Mouse (Mus musculus) G1E (cell line): ENCODE results near the gene Ephb1. TPM values are rescaled to one million over a fixed set of nuclear protein-coding genes. Genes with fewer than 3 reads are reported as not detected.

Experiments
- ATAC-seq: 2 replicates; pipeline ENCODE4 v1.8.0; 2016; ENCODE audit warnings: mild to moderate bottlenecking; ENCODE audit not compliant: insufficient number of reproducible peaks, poor library complexity, low FRiP score, severe bottlenecking; ENCODE audit errors: extremely low read depth
- DNase-seq: peaks from one replicate; pipeline ENCODE4 v3.0.0; 2012; ENCODE audit warnings: low spot score
- H3K27me3 ChIP-seq: 2 replicates; pipeline ENCODE4 v1.6.1; 2012; ENCODE audit warnings: mild to moderate bottlenecking, low read length, inconsistent platforms; ENCODE audit not compliant: insufficient read depth
- H3K36me3 ChIP-seq: replicated peaks from 2 replicates; pipeline ENCODE3; 2012; ENCODE audit warnings: mild to moderate bottlenecking, inconsistent platforms
- H3K4me1 ChIP-seq: 2 replicates; pipeline ENCODE4 v1.6.1; 2012; ENCODE audit warnings: low read depth, low read length, inconsistent platforms, mixed read lengths; ENCODE audit not compliant: insufficient read depth
- H3K4me3 ChIP-seq: 2 replicates; pipeline ENCODE4 v1.5.1; 2012; ENCODE audit warnings: low read depth, mild to moderate bottlenecking, inconsistent platforms, low read length, moderate library complexity, mixed read lengths
- H3K9me3 ChIP-seq: replicated peaks from 2 replicates; pipeline ENCODE4 v1.6.1; 2012; ENCODE audit warnings: inconsistent platforms
- CTCF ChIP-seq: IDR thresholded peaks from 2 replicates; pipeline ENCODE4 v1.5.1; 2012; ENCODE audit warnings: low read depth, low read length, inconsistent platforms, mixed read lengths
- GATA1 ChIP-seq: IDR thresholded peaks from 2 replicates; pipeline ENCODE4 v1.6.1; 2012; ENCODE audit warnings: borderline replicate concordance, low read length, inconsistent platforms, mixed read lengths
- GATA2 ChIP-seq: IDR thresholded peaks from 2 replicates; pipeline ENCODE4 v1.6.1; 2012; ENCODE audit warnings: low read depth, low read length, inconsistent platforms, borderline replicate concordance
- POLR2AphosphoS5 ChIP-seq: IDR thresholded peaks from 2 replicates; pipeline ENCODE4 v1.6.1; 2012; ENCODE audit warnings: low read depth, low read length, inconsistent platforms; ENCODE audit not compliant: insufficient replicate concordance
- TAL1 ChIP-seq: conservative IDR thresholded peaks from 2 replicates; pipeline ENCODE4 v1.6.1; 2012; ENCODE audit warnings: low read depth, low read length, inconsistent platforms, mixed read lengths
- polyA plus RNA-seq: library from polyadenylated mRNA; stranded (reverse); fragments of >175 nt; gene quantifications from 2 replicates; pipeline ENCODE4 v1.2.3, GENCODE M21; 2012
- total RNA-seq, 2 experiments: library from RNA; stranded (forward) in 1 of 2; stranded (reverse) in 1 of 2; fragments of 200-1000 nt in 1 of 2; fragments of >200 nt in 1 of 2; fragmentation: Nextera tagmentation in 1 of 2; gene quantifications; 2 replicates each; pipeline ENCODE4 v1.2.3; 2014 to 2017

The Ephb1 gene
- total and polyA plus RNA-seq, 3 experiments: 0.05 TPM; not detected in 2

- Histone ChIP-seq H3K36me3 (no peaks in the 10 kb centered on the region), H3K27me3 (no peaks in the 10 kb centered on the region), H3K9me3 (peaks cover 51% of the 10 kb centered on the region), H3K4me1 (no peaks in the 10 kb centered on the region), H3K4me3 (no peak overlapping the region)
- no peak for ATAC-seq
- no peak for TF ChIP-seq CTCF
- TF ChIP-seq TAL1: no peak
- TF ChIP-seq GATA1: no peak
- TF ChIP-seq POLR2AphosphoS5: no peak
- DNase-seq: no peak
Observed at GRCm38 (mm10) chr9:102275931-102276330, 78.6 kb downstream of the Ephb1 start.

DNA sequence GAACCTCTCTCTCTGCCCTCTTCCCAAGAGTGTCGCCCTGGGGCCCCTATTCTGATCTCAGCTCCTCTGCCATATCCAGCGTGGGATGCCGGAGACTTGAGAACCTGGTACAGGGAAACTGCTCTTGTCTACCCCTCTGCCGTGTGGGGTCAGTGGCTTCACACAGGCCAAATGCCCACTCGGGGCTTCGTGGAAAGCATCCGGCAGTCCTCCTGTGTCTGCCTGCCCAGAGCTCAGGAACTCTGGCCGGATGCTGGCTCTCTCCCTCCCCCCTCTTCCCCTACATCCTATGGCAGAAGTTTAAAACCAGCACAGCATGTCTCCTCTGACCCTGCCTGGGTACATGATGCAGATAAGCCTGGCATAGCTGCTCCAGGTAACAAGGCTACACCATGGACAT, 80.5 kb downstream of the Ephb1 start:
- Histone ChIP-seq H3K27me3 (no peaks in the 10 kb centered on the region), H3K36me3 (no peaks in the 10 kb centered on the region), H3K4me3 (no peak overlapping the region), H3K9me3 (peaks cover 59% of the 10 kb centered on the region), H3K4me1 (no peaks in the 10 kb centered on the region)
- no peak for DNase-seq
- ATAC-seq: no peak
- TF ChIP-seq GATA1: no peak
- no peak for TF ChIP-seq POLR2AphosphoS5
- TF ChIP-seq GATA2: no peak
- TF ChIP-seq TAL1: no peak

GRCm38 (mm10) chr9:102273469-102273808, 81.1 kb downstream of the Ephb1 start:
- ATAC-seq (no peak), DNase-seq (no peak)
- Histone ChIP-seq H3K27me3 (no peaks in the 10 kb centered on the region), H3K36me3 (no peaks in the 10 kb centered on the region), H3K4me1 (no peaks in the 10 kb centered on the region), H3K4me3 (no peak overlapping the region), H3K9me3 (peaks cover 61% of the 10 kb centered on the region)
- TF ChIP-seq CTCF: no peak
- no peak for TF ChIP-seq POLR2AphosphoS5
- no peak for TF ChIP-seq TAL1
- TF ChIP-seq GATA1: no peak
- TF ChIP-seq GATA2: no peak

GRCm38 (mm10) chr9:102272731-102273468, 81.6 kb downstream of the Ephb1 start:
- no peak overlapping the region for H3K4me3 ChIP-seq
- peaks cover 66% of the 10 kb centered on the region for H3K9me3 ChIP-seq
- no peaks in the 10 kb centered on the region for H3K36me3 ChIP-seq
- no peak for TF ChIP-seq GATA2
- TF ChIP-seq GATA1: no peak
- no peak for TF ChIP-seq POLR2AphosphoS5
- no peak for TF ChIP-seq TAL1
- no peak for TF ChIP-seq CTCF
- DNase-seq (no peak), ATAC-seq (no peak)
- no peaks in the 10 kb centered on the region for H3K4me1 ChIP-seq
- H3K27me3 ChIP-seq: no peaks in the 10 kb centered on the region

DNA sequence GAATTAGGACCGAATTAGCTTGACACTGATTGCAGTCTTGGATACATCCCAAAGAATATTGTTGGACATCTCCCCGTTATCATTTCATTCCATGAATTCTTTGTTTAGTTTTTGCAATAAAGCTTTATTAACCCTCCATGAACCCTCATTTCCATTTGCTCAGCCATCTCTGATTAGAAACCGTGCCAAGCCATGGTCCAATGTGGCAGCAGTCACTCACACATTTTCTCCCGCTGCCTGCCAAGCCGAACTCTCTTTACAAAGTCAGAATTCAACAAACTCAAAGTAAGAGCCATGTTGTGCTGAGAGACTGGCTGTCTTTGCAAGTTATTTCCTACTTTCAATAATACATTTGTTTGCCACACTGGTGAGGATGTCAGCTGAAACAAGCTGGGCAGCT, 84.0 kb downstream of the Ephb1 start:
- no peaks in the 10 kb centered on the region for H3K36me3 ChIP-seq
- no peaks in the 10 kb centered on the region for H3K27me3 ChIP-seq
- no peak overlapping the region for H3K4me3 ChIP-seq
- TF ChIP-seq GATA1 (no peak), TAL1 (no peak), CTCF (no peak), GATA2 (no peak), POLR2AphosphoS5 (no peak)
- DNase-seq: no peak
- H3K4me1 ChIP-seq: no peaks in the 10 kb centered on the region
- ATAC-seq: no peak
- H3K9me3 ChIP-seq: peaks cover 68% of the 10 kb centered on the region

GRCm38 (mm10) chr9:102267311-102268027, 87.0 kb downstream of the Ephb1 start:
- H3K4me3 ChIP-seq: no peak overlapping the region
- peaks cover 57% of the 10 kb centered on the region for H3K9me3 ChIP-seq
- ATAC-seq (no peak), DNase-seq (no peak)
- no peaks in the 10 kb centered on the region for H3K27me3 ChIP-seq
- TF ChIP-seq TAL1 (no peak), POLR2AphosphoS5 (no peak), GATA1 (no peak), GATA2 (no peak)
- H3K36me3 ChIP-seq: no peaks in the 10 kb centered on the region
- no peaks in the 10 kb centered on the region for H3K4me1 ChIP-seq
